Mouse (Mus musculus) ES-E14 (cell line): Measurements from ENCODE around the gene Tut7.

ENCODE experiments used
- CHD2 ChIP-seq: IDR thresholded peaks from 2 replicates; pipeline ENCODE4 v1.6.1; 2014; ENCODE audit warnings: mild to moderate bottlenecking, low read depth, low read length, inconsistent platforms
- HCFC1 ChIP-seq: IDR thresholded peaks from 2 replicates; pipeline ENCODE4 v1.6.1; 2012; ENCODE audit warnings: low read length, inconsistent platforms, borderline replicate concordance; ENCODE audit not compliant: insufficient read depth
- MAFK ChIP-seq: IDR thresholded peaks from 2 replicates; pipeline ENCODE4 v1.6.1; 2014; ENCODE audit warnings: mild to moderate bottlenecking, low read depth, low read length, inconsistent platforms; ENCODE audit not compliant: insufficient read depth
- ZC3H11A ChIP-seq: IDR thresholded peaks from 2 replicates; pipeline ENCODE4 v1.6.1; 2012; ENCODE audit warnings: low read depth, mild to moderate bottlenecking, inconsistent platforms, low read length, borderline replicate concordance
- ZNF384 ChIP-seq: IDR thresholded peaks from 2 replicates; pipeline ENCODE4 v1.6.1; 2012; ENCODE audit warnings: low read depth, low read length, inconsistent platforms

DNA sequence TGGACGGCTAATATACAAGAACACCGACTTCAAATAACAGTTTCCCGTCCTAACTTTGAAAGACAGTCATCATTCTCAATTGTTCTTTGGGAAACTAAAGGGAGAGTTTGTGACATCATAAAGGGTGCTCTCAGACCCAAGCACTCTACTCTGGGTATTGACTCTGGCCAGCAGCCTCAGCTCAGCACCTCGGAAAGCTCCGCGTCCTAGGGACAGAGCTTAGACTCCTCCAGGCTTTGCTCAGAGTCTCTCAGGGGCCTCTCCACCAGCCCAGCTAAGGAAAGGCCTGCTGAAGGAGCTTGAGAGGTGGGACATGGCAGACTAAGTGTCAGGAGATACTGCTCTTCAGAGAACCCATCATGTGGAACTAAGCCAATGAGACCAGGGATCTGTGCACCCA, 76.8 kb downstream of the Tut7 start:
- TF ChIP-seq HCFC1 (no peak), CHD2 (no peak), MAFK (no peak), ZNF384 (no peak), ZC3H11A (no peak)
